ENCODE assay signal across 17 mouse cellular contexts in genomic region chr7:16604141-16604540, GRCm38 (mm10).
"Had no signal": no experiment of that assay in that cellular context is flagged by ENCODE, and none has a peak within 500 bp of the region (broad histone marks: within the 10 kb centered on the region; RNA-seq: fewer than 3 reads in every experiment).

No protein-coding gene starts in this region.

- H3K36me3 ChIP-seq: midbrain, embryonic 15.5 days; stomach, embryonic 15.5 days had no signal

- H3K9me3 ChIP-seq: lung, embryonic 15.5 days; midbrain, embryonic 13.5 days; midbrain, embryonic 15.5 days; neural tube, embryonic 12.5 days; stomach, embryonic 15.5 days had no signal

- DNase-seq: lung, adult 2 months; lung, postnatal 14 days; lung, postnatal 36 days; right cerebral cortex, postnatal 14 days; thymus, adult 2 months; thymus, postnatal 25 days; thymus, postnatal 4 days had no signal

- ATAC-seq: lung, postnatal 0 days; midbrain, embryonic 13.5 days; midbrain, embryonic 15.5 days had no signal

- H3K4me2 ChIP-seq: lung, embryonic 15.5 days; midbrain, embryonic 11.5 days; midbrain, embryonic 13.5 days; midbrain, embryonic 15.5 days; neural tube, embryonic 12.5 days; stomach, embryonic 15.5 days had no signal

- H3K9ac ChIP-seq: lung, embryonic 15.5 days; midbrain, embryonic 13.5 days; midbrain, embryonic 15.5 days; neural tube, embryonic 12.5 days; stomach, embryonic 15.5 days had no signal

- H3K27me3 ChIP-seq: lung, embryonic 15.5 days; megakaryocyte, embryonic 14.5 days; midbrain, embryonic 13.5 days; midbrain, embryonic 15.5 days; neural tube, embryonic 12.5 days; stomach, embryonic 15.5 days had no signal

- H3K4me1 ChIP-seq: neural tube, embryonic 12.5 days; stomach, embryonic 15.5 days had no signal

- H3K4me3 ChIP-seq: lung, embryonic 15.5 days; megakaryocyte, embryonic 14.5 days; midbrain, embryonic 13.5 days; midbrain, embryonic 15.5 days; neural tube, embryonic 12.5 days; stomach, embryonic 15.5 days had no signal

- H3K27ac ChIP-seq: lung, embryonic 15.5 days; macrophage; midbrain, embryonic 13.5 days; midbrain, embryonic 15.5 days; neural tube, embryonic 12.5 days; stomach, embryonic 15.5 days; stomach, postnatal 0 days had no signal
